Mouse (Mus musculus) ovary, postnatal 36 days (tissue): ENCODE measurements around the gene Eif4h.
"Not testable (repeated sequence)": the region's sequence is repeated elsewhere in the genome, so short reads cannot be mapped to it uniquely, and the experiment has no call there.

Source experiments
- DNase-seq: peaks from one replicate; pipeline ENCODE4 v3.0.0; 2022; ENCODE audit warnings: low spot score, mixed read lengths

Gene Eif4h

DNA sequence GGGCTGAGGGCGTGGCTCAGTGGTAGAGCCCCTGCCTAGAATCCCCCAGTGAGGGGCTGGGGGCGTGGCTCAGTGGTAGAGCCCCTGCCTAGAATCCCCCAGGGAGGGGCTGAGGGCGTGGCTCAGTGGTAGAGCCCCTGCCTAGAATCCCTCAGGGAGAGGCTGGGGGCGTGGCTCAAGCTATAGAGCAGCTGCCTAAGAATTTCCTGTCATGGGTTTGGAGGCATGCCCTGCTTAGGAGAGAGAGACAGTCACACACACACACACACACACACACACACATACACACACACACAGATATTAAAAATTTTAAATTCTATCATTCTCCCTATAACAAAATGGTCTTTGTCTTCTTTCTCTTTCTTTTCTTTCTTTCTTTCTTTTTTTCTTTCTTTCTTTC is 9.7 kb upstream of the Eif4h start:
- DNase-seq = not testable (repeated sequence)

DNA sequence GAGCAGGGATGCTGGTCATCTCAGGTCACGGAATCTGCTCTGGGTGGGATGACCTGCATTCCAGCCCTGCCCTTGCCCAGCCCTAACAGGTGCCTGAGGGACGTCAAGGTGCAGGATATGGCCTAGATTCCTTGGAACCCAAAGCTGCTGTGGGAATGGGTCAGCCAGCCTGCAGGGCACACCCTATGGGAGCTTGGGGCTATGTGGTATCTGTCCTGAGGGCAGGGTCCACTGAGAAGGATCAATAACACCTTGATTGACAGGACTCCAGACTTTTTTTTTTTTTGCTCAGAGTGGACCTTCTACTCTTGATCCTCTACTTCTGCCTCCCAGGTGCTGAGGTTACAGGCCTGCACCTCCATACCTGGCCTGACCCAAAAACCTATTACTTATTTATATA is 8.1 kb upstream of the Eif4h start:
- DNase-seq = no peak

DNA sequence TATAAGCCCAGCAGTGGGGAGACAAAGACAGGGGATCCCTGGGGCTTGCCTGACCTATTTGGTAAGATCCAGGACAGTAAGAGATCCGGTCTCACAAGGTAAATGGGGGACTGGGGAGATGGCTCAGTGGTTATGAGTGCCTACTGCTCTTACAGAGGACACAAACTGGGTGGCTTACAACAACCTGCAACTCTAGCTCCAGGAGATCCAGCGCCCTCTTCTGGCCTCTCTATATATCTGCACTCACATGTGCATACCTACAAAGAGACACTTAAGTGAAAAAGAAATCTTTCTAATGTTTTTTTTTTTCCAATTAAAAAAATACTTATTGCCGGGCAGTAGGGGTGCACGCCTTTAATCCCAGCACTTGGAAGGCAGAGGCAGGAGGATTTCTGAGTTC is 7.2 kb upstream of the Eif4h start:
- DNase-seq = no peak

DNA sequence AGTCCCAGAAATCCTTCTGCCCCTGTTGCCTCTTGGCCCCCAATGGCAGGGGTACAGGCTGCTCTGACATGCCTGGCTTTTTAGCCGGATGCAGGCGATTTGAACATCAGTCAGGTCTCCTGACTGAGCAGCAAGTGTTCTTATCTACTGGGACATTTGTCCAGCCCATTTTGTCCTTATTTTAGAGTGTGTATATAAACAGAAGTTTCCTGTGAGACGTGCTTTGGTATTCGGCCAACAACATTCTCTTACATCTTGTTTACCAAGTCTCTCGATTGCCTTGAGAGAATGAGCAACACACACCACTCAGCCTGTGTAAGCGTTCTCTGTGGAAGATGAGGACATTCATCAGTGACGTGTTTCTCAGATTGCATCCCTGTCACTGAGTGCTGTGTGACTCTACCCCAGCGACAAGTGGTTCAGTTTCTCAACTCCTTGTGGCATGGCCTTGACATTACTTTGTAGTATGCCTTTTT is 5.4 kb upstream of the Eif4h start:
- DNase-seq = no peak

DNA sequence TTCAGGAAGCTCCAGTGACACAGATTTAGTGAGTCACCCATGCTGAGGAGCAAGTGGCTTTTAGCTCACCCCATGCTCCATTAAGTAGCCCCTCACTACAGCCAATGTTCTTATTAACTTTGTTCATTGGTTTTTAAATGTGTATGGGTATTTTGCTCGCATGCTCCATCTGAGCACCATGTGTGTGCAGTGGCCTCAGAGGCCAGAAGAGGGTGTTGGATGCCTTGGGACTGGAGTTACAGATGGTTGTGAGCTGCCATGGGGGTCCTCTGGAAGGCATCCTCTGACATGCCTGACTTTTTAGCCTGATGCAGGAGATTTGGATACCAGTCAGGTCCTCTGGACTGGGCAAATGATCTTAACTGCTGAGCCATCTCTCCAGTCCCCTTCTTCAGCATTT is 4.8 kb upstream of the Eif4h start:
- no peak for DNase-seq

DNA sequence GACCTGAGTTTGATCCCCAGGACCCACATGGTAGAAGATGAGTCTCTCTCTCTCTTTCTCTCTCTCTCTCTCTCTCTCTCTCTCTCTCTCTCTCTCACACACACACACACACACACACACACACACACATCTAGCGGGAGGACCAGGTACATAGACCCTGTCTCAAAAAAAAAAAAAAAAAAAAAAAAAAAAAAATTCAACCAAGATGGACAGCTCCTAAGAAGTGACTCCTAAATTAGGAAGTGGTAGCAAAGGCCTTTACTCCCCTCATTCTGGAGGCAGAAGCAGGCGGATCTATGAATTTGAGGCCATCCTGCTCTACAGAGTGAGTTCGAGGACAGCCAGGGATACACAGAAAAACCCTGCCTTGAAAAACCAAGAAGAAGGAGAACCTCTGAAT is 1.1 kb upstream of the Eif4h start:
- DNase-seq = no peak

DNA sequence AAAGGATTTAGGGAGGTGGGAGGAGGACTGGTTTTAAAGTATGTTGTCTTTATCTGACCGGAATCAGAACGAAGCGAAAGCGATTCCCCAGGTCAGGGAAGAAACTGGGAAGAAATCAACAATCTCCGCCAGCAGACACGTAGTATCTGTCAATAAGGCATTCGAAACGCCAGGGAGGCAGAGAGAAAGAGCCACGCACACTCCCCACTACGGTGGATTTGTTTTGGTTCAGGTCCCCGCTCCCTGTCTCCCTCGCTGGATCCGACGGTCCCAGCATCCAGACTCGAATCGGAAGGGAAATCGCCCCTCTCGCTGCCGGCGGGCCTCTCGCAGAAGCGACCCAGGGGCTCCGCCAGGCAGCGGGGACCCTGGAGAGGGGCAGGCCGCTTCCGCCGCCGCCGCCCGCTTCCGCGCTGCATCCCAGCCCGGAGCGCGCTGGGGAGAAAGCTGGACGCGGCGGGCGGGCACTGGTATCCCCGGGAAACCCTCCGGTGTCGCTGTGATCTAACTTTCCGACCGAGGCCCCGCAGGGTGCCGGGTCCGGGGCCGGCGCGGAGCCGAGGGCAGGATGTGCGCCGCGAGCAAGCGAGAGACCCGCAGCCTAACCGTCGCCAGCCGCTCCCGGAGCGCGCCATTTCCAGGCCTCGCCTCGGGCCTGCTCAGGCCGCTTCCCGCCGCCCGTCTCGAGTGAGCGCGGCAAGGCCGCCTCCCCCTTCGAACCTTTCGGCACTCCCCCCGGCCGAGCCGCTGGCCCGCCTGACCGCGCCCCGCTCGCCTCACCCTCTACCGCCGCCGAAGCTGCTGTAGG is 625 bp downstream of the Eif4h start:
- DNase-seq = no peak

DNA sequence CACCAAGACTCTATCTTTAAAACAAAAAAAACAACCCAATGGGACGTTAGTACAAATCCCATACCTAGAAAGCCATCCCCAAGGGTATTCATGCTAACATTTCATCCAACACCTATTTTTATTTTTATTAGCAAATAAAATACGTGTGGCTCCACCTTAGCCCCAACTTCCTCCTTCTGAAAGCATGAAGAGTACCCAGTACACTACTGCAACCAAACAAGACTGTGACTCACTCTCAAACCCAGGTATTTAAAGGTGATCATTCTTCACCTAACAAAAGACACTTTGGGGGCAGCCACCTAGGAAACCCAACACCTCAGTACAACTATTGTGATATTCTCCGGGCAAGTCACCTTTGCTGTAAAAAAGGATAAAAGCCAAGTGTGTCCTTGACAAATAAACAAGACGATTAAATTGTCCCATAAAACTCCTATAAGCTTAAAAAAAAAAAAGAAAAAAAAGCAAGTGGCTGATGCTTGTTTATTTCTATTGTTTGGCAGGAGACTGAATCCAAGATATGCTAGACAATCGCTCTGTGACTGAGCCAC is 1.4 kb downstream of the Eif4h start:
- no peak for DNase-seq

DNA sequence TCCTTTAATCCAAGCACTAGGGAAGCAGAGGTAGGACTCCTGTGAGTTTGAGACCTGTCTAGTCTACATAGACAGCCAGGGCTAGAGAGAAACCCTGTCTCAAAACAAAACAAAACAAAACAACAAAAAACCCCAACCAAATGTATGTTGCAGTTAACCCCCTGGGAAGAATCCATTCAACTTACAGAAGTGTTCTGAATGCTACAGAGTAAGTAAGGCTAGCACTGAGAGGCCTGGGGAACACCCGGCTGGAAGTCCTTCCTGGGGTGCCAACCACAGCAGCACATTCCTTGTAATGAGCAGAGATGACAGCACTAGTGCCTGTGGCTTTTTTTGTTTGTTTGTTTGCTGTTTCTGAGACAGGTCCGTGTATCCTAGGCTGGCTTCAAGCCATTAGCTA is 6.4 kb downstream of the Eif4h start:
- DNase-seq = no peak

DNA sequence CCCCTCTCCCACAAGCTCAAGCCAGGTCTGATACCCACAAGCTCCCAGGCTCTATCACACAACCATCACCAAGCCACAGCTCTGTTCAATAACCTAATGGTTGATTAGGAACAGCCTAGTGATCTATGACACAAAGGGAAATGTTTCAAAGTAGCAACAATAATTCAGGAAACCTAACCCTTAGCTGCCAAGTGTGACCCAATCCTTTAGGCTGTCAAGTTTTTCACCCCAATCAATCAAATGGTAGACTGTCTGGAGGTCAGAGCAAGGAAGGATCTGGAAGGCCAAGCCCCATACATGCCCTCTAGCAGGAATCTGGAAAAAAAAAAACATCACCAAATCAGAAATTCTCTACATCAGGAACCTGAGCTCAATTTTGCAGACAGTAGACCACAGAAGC is 8.5 kb downstream of the Eif4h start:
- DNase-seq = no peak

DNA sequence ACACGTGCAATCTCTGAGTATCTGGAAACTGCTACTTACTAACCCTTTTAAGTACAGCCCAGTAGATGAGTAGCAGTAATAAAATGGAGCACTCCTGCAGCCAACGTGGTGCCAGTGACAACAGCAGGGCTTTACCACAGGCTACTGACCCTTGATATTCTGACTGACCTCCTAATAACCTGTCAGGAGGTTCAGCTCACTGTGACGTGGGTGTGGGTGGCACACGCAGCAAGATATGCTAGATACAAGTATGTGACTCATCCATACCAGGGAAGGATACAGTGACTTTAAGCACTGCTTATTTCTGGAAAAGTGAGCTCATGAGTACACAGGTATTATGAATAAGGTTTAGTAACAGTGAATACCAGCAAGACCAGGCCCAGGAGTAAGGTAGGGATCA is 9.8 kb downstream of the Eif4h start:
- DNase-seq = no peak

DNA sequence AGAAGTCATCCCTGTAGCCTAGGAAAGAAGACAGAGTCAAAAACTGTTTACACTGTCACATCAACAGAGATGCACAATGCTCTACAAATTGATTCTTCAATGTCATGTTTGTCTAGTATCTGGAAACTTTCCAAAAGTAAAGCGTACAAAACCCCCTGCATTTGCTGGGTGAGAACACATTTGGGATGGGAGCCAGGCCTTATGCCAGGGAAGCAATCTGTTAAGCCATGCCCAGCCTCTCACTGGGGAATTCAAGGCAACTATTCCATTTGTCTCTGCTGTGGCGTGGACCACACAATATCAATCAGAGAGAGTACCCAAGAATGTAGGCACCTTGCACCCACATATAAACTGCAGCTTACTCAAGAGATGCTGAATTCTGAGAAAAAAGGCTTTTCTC is 17.2 kb downstream of the Eif4h start:
- no peak for DNase-seq

DNA sequence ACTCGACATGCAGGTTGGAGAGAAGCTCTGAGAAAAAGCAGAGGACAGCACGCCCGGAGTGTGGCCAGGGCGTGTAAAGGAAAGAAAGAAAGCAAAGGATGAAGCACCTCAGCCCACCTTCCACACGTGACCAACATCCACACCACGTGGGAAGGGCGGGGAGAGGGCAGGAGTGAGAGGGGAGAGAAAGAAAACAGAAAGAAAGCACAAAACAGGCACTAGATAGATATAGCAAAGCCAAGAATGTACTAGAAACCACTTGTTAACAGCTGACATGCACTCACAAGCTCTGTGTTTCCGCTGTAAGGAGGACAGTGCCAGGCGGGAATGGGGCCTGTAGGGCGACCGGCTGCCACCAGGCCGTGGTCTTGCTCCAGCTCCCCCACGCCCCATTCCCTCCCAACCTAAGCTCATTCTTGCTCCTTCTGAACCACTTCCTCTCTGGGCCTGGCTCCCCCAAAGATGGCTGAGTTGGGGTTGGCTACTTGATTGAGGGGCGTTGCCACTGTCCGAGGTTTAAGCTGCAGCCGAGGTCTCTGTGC is 18.1 kb downstream of the Eif4h start:
- no peak for DNase-seq

DNA sequence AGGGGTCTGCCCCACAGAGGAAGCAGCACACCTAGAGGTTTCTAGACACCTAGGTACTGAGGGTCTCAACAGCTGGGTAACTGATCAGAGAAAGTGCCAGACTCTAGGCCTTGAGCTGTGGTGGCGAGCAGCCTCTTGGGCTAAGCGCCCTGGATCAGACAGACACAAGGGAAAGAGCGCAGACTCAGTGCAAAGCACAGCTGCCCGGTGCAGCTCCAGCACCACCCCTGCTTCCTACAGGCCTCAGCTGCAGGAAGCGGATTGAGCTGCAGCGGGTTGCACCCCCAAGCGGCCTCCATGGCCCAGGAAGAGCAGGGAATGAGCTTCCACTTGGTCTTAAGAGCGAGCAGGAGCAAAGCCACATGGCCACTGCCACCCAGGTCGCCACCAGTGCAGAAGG is 18.8 kb downstream of the Eif4h start:
- DNase-seq = no peak

DNA sequence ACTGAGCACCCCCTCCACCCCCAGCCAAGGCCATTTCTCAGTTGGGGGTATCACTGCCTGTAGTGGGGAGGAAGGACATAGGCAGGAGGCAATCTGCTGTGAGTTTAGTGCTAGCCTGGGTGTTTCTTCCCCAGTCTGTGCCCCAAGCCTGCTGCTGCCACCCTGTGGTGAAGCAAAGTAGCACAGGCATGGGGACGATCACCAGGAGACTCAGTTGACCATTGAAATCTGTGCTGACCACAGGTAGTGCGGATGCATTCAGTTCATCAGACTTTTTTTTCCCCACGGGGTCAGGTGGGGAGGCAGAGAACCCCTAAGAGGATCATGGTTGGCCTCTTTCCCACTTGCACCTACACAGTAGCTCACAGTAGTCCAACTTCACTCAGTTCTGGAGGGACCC is 22.2 kb downstream of the Eif4h start:
- DNase-seq = peak; percentile 61

DNA sequence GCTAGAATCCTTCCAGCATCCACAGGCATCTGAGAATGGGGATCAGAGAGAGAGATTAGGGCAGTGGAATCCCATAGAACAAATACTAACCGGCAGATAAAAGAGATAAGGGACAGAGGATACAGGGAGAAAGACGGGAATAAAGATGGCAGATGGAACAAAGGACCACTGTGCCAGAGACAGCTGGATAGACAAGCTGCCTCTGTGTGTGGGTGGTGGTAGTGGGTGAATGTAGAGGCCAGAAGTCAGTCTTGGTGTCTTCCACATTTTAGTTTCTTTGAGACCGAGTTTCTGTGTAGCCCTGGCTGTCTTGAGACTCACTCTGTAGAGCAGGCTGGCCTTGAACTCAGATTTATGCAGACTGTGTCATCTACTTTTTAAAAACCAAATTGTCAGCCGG is 23.5 kb downstream of the Eif4h start:
- DNase-seq = no peak

DNA sequence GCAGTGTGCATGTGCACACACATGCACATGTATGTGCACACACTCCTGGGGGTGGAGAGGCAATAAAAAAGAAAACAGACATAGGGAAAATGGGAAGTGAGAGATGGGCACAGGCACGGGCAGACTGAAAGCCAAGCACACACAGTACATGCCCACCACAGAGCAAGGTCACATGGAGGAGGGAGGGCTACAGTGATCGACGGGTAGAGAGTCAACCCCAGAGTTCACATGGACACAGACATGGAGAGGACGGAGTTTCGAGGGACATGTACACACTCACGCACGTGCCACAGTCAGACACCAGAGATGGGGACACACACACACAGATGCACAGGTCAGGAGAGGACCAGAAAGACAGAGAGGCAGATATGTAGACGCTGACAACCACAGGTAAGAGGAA is 23.9 kb downstream of the Eif4h start:
- DNase-seq = no peak

DNA sequence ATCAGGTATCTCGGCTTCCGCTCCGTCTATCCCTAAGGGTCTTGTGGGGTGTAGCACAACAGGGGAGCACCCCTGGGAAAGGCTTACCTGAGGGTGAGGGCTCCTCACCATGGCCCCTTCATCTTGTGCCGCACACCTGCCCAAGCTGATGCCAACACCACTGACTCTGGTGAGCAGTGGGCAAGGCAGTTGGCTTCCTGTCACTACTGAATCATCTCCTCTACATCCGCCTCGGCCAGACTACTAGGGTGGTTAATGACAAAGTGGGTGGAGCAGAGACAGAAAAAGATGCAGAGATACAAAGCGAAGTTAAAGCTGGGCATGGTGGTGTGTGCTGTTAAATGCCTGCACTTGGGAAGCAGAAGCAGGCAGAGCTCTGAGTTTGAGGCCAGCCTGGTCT is 24.5 kb downstream of the Eif4h start, which contains the start of gene Lat2:
Gene Lat2, minus strand, starts transcription at position 224 of the 400 bp plus-strand sequence.
- no peak for DNase-seq

DNA sequence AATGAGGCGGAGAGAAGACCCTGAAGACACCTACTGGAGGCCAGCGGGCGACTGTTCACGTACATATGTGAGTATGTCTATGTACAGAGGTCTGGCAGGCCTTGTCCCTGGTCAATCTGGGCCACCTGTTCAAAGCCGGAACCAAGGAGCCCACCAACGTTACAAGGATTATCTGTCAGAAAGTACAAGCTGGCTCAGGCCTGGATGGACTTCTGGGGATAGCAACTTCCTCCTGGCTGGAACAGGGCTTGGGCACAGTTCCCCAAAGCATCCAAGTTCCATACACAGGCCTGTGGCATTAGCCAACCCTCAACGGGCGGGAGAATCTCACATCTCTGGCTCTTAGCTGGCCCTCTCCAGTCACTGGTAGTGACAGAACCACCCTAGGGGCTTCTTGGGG is 25.0 kb downstream of the Eif4h start:
- DNase-seq = no peak

DNA sequence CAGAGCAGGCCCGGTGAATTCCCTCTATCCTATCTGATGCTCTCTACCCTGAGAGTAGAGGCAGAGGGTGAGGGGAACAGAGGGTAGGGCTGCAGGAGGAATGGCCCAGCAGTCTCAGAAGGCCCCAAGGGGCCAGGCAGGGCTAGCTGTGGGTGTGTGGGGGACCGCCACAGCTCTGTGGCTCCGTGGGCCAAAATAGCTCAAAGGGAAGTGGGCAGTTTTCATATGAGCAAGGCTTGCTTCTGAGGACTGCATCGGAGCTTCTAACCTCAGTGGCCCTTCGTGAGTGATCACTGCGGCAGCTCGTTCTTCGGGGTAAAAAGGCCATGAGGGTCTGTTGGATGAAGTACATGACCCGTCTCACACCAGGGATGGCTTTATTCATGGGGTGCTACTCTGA is 25.6 kb downstream of the Eif4h start:
- DNase-seq = no peak

DNA sequence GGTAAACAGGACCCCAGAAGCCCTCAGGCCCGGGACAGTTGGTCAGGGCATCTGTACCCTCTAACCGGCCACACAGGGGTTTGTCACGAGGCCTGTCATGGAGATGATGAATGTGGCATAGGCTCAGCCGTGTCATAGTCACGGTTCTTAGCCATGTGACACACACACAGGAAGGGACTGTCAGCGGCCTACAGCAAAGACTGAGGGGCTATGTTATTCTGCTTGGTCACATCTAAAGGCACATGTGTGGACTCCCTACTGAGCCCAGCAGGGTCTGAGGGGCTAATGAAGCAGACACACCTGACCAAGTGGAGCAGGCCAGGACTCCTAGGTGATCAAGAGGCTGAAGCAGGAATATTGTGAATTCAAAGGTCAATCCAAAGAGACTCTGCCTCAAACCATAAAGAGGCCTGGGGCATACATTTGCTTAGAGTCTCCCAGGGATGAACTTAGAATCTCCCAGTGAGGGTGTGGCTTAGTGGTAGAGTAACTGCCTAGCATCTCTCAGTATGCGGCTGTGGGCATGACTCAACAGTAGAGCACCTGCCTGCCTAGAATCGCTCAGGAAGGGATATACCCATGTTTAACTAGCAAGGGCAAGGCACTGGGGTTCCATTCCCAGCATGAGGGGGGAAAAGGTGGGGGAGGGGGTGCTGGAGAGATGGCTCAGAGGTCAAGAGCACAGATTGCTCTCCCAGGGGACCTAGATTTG is 27.3 kb downstream of the Eif4h start:
- no peak for DNase-seq

DNA sequence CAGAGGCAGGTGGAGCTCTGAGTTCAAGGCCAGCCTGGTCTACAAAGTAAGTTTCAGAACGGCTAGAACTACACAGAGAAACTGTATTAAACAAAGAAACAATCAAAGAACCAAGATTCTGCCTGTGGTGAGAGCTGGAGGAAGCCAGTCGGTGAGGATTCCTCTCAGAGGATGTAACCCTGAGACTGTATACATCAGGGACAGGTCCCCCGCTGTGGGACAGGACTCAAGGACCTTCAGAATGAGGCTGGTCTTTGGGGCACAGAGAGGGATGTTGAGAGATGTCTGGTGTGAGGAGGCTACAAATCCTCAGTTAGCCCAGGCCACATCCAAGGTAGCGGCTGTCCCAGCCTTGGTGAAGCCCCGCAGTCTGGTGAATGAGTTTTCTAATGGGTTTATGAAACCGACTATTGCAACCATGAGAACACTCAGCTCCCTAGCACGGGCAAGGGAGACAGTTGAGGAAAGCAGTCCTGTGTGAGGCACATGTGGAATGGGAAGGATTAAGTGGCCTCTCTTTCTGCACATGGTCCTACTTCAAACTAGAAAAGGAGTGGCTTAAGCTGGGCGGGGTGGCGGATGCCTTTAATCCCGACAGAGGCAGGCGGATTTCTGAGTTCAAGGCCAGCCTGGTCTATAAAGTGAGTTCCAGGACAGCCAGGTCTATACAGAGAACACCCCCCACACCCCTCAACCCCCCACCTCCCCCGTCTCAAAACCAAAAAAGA is 29.2 kb downstream of the Eif4h start:
- no peak for DNase-seq
